Mouse (Mus musculus) kidney, adult 8-10 months (tissue): ENCODE results near the gene Vamp5.

Source experiments
- DNase-seq, 2 experiments: peaks; one replicate each; pipeline ENCODE4 v3.0.0; 2022

Vamp5 gene

GRCm38 (mm10) chr6:72364009-72364408 lies 16.3 kb downstream of the Vamp5 start:
- no peak for DNase-seq

GRCm38 (mm10) chr6:72362132-72363028 lies 17.9 kb downstream of the Vamp5 start:
- DNase-seq, result peak; percentile 97 to 98

- no peak for DNase-seq
Observed at GRCm38 (mm10) chr6:72361121-72361551, 19.1 kb downstream of the Vamp5 start.

GRCm38 (mm10) chr6:72360599-72360935 lies 19.7 kb downstream of the Vamp5 start:
- peak; percentile 78 to 79 for DNase-seq

- peak; percentile 67 to 77 for DNase-seq
Observed at GRCm38 (mm10) chr6:72359891-72360598, 20.2 kb downstream of the Vamp5 start.

- no peak for DNase-seq
Observed at GRCm38 (mm10) chr6:72359343-72359742, 20.9 kb downstream of the Vamp5 start.

- no peak for DNase-seq
Observed at GRCm38 (mm10) chr6:72358086-72358764, 22.0 kb downstream of the Vamp5 start.

GRCm38 (mm10) chr6:72357164-72358079 lies 22.8 kb downstream of the Vamp5 start:
- no peak for DNase-seq

- peak in 1 of 2 experiments; percentile 63 for DNase-seq
Observed at GRCm38 (mm10) chr6:72356001-72356532, 24.2 kb downstream of the Vamp5 start.

- DNase-seq, result peak; percentile 89 to 90
Observed at GRCm38 (mm10) chr6:72355066-72355911, 25.0 kb downstream of the Vamp5 start, which contains the start of gene Tmem150a. Gene Tmem150a (plus strand): TSS chr6:72355447.

- no peak for DNase-seq
Observed at GRCm38 (mm10) chr6:72354025-72354424, 26.2 kb downstream of the Vamp5 start.

GRCm38 (mm10) chr6:72352636-72353405 lies 27.4 kb downstream of the Vamp5 start:
- no peak for DNase-seq

GRCm38 (mm10) chr6:72350214-72350613 lies 30.1 kb downstream of the Vamp5 start:
- peak in 1 of 2 experiments; percentile 57 for DNase-seq

- DNase-seq, result peak in 1 of 2 experiments; percentile 63
Observed at GRCm38 (mm10) chr6:72348411-72348810, 31.9 kb downstream of the Vamp5 start.

- peak; percentile 93 to 95 for DNase-seq
Observed at GRCm38 (mm10) chr6:72347166-72347941, 32.9 kb downstream of the Vamp5 start, which contains the start of gene 0610030E20Rik. Gene 0610030E20Rik (plus strand): TSS chr6:72347317.

- DNase-seq, result no peak
Observed at GRCm38 (mm10) chr6:72346261-72346660, 34.0 kb downstream of the Vamp5 start.

- no peak for DNase-seq
Observed at GRCm38 (mm10) chr6:72345633-72346032, 34.6 kb downstream of the Vamp5 start.

- peak; percentile 93 to 96 for DNase-seq
Observed at GRCm38 (mm10) chr6:72345074-72345567, 35.1 kb downstream of the Vamp5 start, which contains the start of gene Usp39. Gene Usp39 (minus strand): TSS chr6:72345184.
